Mouse (Mus musculus): Measurements from ENCODE around the gene Cel. TPM values are rescaled to one million over a fixed set of nuclear protein-coding genes. Genes with fewer than 3 reads are reported as not detected.

Gene Cel
- total and polyA plus RNA-seq, 2 experiments from 2014 or later, result not detected

DNA sequence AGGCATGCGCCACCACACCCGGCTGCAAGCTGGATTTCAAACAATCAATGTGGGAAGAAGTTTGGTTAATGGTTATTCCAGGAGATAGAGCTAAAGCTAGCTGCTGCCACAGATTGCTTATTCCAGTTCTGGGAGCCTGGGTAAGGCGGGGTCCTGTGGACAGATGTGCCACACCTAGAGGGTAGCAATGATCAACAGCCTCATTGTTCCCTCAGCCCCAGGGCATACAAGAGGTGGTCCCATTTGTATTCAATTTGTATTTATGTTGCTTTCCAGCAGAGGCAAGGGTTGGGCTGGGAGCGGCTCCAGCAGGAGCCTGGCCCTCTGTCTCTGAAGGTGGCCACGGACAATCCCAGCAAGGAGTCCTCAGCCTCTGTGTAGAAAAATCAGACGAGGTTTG is 56.9 kb downstream of the Cel start:
- TF ChIP-seq CTCF (IDR thresholded peaks at IDR 0.05), result no peak
- no peak overlapping the region for H3K4me3 ChIP-seq (ENCODE audit: low read depth, low read length)
- WGBS, result 79% methylated on average over 6 of the region's 6 CpGs
- no peak overlapping the region for H3K4me2 ChIP-seq (ENCODE audit: low read depth, low read length, poor library complexity, severe bottlenecking)
- no peaks in the 10 kb centered on the region for H3K27me3 ChIP-seq (ENCODE audit: insufficient read depth, low read length)
- ATAC-seq (ENCODE audit: low FRiP score) (no peak), DNase-seq (ENCODE audit: low spot score) (no peak)
- no peaks in the 10 kb centered on the region for H3K36me3 ChIP-seq (ENCODE audit: insufficient read depth, low read length)
- H3K4me1 ChIP-seq (ENCODE audit: insufficient read depth, low read length), result no peaks in the 10 kb centered on the region
- H3K9ac ChIP-seq (replicated peaks; ENCODE audit: low read length, poor library complexity, severe bottlenecking), result no peak overlapping the region
- H3K27ac ChIP-seq (ENCODE audit: low read depth, low read length), result no peak overlapping the region
- no peaks in the 10 kb centered on the region for H3K9me3 ChIP-seq (ENCODE audit: low read length)

DNA sequence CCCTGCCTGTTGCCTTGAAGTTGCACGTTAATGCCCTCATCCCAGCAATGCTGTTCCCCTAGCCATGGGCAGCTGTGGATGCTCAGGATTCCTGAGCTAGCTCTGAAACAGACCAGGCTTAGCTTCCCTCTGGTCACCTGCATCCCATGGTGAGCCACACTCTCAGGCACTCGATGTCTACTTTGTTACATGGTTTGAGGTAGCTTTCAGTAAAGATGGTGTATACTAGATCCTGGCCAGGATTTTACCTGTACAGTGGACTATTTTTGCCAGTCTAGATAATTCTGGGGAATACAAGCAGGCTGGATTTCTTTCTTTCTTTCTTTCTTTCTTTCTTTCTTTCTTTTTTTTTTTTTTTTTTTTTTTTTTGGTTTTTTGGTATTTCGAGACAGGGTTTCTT is 57.4 kb downstream of the Cel start, which contains the start of gene Gm10134:
Gene Gm10134, plus strand, starts transcription at position 301 of the 400 bp plus-strand sequence.
- no peak within 1 kb of the TSS for H3K4me3 ChIP-seq (ENCODE audit: low read depth, low read length)
- no peaks in the 10 kb centered on the region for H3K36me3 ChIP-seq (ENCODE audit: insufficient read depth, low read length)
- H3K27ac ChIP-seq (ENCODE audit: low read depth, low read length), result no peak within 1 kb of the TSS
- no peaks in the 10 kb centered on the region for H3K9me3 ChIP-seq (ENCODE audit: low read length)
- no peak for ATAC-seq (ENCODE audit: low FRiP score)
- TF ChIP-seq CTCF (IDR thresholded peaks at IDR 0.05), result no peak
- no peaks in the 10 kb centered on the region for H3K27me3 ChIP-seq (ENCODE audit: insufficient read depth, low read length)
- DNase-seq (ENCODE audit: low spot score), result no peak
- H3K9ac ChIP-seq (replicated peaks; ENCODE audit: low read length, poor library complexity, severe bottlenecking), result no peak within 1 kb of the TSS
- no peaks in the 10 kb centered on the region for H3K4me1 ChIP-seq (ENCODE audit: insufficient read depth, low read length)
- WGBS, result 81% methylated on average over 3 of the region's 3 CpGs
- no peak within 1 kb of the TSS for H3K4me2 ChIP-seq (ENCODE audit: low read depth, low read length, poor library complexity, severe bottlenecking)

Small RNA genes within 50 kb of the gene (microRNA-seq; reads per million reads assigned to microRNA genes)
- gene Gm22824 (ENCODE audit: borderline number of aligned reads), result not detected

Other genes starting within 250 kb of the Cel start
- 54.5 and 84.3 TPM in 2 replicates for gene Ppp1r26, start 116.6 kb downstream of the Cel start, total RNA-seq (2014; rRNA removed)
- gene Ppp1r26, start 116.6 kb downstream of the Cel start, polyA plus RNA-seq (2015; fragmentation: Nextera tagmentation; extraction: Ambion mirVana), result 14.2 and 17.5 TPM in 2 replicates
- 3.4 and 6.2 TPM in 2 replicates for gene 1700007K13Rik, start 97.1 kb downstream of the Cel start, total RNA-seq (2014; rRNA removed)
- gene 1700007K13Rik, start 97.1 kb downstream of the Cel start, polyA plus RNA-seq (2015; fragmentation: Nextera tagmentation; extraction: Ambion mirVana), result 5.4 and 5.8 TPM in 2 replicates
- 27.7 and 28.2 TPM in 2 replicates for gene Mrps2, start 95.3 kb downstream of the Cel start, total RNA-seq (2014; rRNA removed)
- 38.3 and 42.3 TPM in 2 replicates for gene Mrps2, start 95.3 kb downstream of the Cel start, polyA plus RNA-seq (2015; fragmentation: Nextera tagmentation; extraction: Ambion mirVana)
- 3.3 and 5.4 TPM in 2 replicates for gene Gbgt1, start 66.5 kb downstream of the Cel start, total RNA-seq (2014; rRNA removed)
- 0.75 and 0.81 TPM in 2 replicates for gene Gbgt1, start 66.5 kb downstream of the Cel start, polyA plus RNA-seq (2015; fragmentation: Nextera tagmentation; extraction: Ambion mirVana)
- not detected in 2 replicates for gene Gm10134, start 57.3 kb downstream of the Cel start, total RNA-seq (2014; rRNA removed)
- 3.6 and 4.0 TPM in 2 replicates for gene Gm10134, start 57.3 kb downstream of the Cel start, polyA plus RNA-seq (2015; fragmentation: Nextera tagmentation; extraction: Ambion mirVana)
- gene Ralgds, start 50.3 kb downstream of the Cel start, total RNA-seq (2014; rRNA removed), result 212 and 292 TPM in 2 replicates
- gene Ralgds, start 50.3 kb downstream of the Cel start, polyA plus RNA-seq (2015; fragmentation: Nextera tagmentation; extraction: Ambion mirVana), result 82.1 and 84.6 TPM in 2 replicates
- gene Gtf3c5, start 20.3 kb upstream of the Cel start, total RNA-seq (2014; rRNA removed), result 23.3 and 26.7 TPM in 2 replicates
- gene Gtf3c5, start 20.3 kb upstream of the Cel start, polyA plus RNA-seq (2015; fragmentation: Nextera tagmentation; extraction: Ambion mirVana), result 29.3 and 33.5 TPM in 2 replicates
- not detected in 2 replicates for gene Gfi1b, start 58.6 kb upstream of the Cel start, total RNA-seq (2014; rRNA removed)
- gene Gfi1b, start 58.6 kb upstream of the Cel start, polyA plus RNA-seq (2015; fragmentation: Nextera tagmentation; extraction: Ambion mirVana), result not detected in 2 replicates
- gene Tsc1, start 77.8 kb upstream of the Cel start, total RNA-seq (2014; rRNA removed), result 41.3 and 42.9 TPM in 2 replicates
- gene Tsc1, start 77.8 kb upstream of the Cel start, polyA plus RNA-seq (2015; fragmentation: Nextera tagmentation; extraction: Ambion mirVana), result 19.5 and 22.9 TPM in 2 replicates
- not detected in 2 replicates for gene Spaca9, start 136.3 kb upstream of the Cel start, total RNA-seq (2014; rRNA removed)
- 2.5 and 2.7 TPM in 2 replicates for gene Spaca9, start 136.3 kb upstream of the Cel start, polyA plus RNA-seq (2015; fragmentation: Nextera tagmentation; extraction: Ambion mirVana)
- gene Ak8, start 136.8 kb upstream of the Cel start, total RNA-seq (2014; rRNA removed), result 2.3 and 2.8 TPM in 2 replicates
- gene Ak8, start 136.8 kb upstream of the Cel start, polyA plus RNA-seq (2015; fragmentation: Nextera tagmentation; extraction: Ambion mirVana), result 4.9 and 5.3 TPM in 2 replicates

Data from midbrain, postnatal 0 days (tissue).